Mouse (Mus musculus) frontal cortex, postnatal 36 days (tissue): ENCODE data around the gene Mettl2.
"Not testable (repeated sequence)": the region's sequence is repeated elsewhere in the genome, so short reads cannot be mapped to it uniquely, and the experiment has no call there.

Experiments used
- DNase-seq, 2 experiments: peaks; one replicate each; pipeline ENCODE4 v3.0.0; 2022; ENCODE audit warnings: low spot score in 2 of 2

The Mettl2 gene

DNA sequence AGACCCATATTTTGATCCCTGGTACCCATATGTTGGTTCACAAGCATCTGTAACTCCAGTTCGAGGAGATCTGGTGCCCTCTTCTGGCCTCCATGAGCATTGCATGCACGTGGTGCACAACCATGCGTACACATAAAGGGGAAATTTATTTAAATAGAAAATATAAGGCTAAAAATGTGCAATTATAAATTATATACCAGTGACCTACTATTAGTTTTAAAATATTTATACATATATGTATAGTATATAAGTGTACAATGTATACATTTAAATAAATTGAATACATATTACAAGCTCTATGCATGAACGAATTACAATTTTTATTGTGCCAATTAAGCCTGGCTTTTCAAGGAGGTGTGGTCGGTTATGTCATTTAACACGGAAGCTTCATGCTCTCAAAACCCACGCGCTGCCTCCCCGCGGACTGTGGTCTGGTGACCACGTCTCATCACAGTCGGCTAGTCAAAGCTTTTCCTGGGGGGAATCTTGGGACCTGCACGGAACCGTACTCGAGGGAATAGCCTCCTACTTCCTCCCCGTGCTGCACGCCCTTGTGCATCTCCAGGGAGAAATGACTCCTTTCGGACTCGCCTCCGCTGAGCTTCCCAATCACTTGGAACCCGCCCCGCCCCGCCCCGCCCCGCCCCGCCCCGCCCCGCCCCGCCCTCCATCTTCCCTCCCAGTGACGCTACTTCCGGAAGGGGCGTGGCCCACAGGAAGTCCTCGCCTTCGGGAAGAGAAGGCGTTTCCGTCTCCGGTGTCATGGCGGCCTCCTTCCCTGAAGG is at the start of gene Mettl2:
Mettl2 (plus strand) TSS at position 691 of the 785 bp plus-strand sequence.
- peak; percentile 72 to 81 for DNase-seq

DNA sequence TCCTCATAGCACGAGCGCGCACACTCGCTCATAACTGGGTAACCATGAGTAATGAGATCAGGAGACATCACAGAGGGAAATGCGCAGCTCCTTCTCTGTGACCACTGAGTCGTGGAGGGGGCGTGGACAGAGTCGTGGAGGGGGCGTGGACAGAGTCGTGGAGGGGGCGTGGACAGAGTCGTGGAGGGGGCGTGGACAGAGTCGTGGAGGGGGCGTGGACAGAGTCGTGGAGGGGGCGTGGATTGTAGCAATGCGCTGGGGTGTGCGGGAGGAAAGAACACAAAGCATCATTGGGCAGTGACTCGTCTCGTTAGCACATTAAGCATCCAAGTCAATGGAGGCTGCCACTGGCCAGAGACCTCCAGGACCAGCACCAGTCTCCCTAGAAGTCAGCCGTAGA is 13.8 kb upstream of the Mettl2 start:
- not testable (repeated sequence) for DNase-seq

GRCm38 (mm10) chr11:105117814-105118213 is 8.4 kb upstream of the Mettl2 start:
- DNase-seq: no peak

DNA sequence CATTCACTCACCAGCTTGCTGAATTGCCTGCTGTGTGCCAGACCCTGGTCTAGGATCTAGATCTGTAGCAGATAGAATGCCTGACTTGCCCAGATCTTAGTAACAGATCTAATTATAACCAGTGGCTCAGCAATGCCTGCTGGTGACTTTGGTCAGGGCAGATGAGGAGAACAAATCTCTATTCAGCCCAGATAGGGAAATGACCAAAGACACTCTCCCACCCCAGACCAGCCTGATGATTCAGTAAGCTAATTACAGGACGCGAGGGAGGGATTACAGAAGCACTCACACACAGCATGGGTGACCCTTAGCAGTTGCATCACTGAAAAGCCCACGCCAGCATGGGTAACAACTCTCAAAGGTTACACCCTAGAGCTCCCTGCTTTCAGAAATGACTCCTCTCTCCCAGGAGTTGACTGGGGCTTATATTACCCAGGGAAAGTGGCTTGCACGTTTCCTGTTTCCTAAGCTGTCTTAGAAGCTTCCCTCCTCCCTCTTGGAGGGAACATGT is 5.6 kb upstream of the Mettl2 start:
- no peak for DNase-seq

GRCm38 (mm10) chr11:105121792-105122191 is 4.4 kb upstream of the Mettl2 start:
- not testable (repeated sequence) for DNase-seq

DNA sequence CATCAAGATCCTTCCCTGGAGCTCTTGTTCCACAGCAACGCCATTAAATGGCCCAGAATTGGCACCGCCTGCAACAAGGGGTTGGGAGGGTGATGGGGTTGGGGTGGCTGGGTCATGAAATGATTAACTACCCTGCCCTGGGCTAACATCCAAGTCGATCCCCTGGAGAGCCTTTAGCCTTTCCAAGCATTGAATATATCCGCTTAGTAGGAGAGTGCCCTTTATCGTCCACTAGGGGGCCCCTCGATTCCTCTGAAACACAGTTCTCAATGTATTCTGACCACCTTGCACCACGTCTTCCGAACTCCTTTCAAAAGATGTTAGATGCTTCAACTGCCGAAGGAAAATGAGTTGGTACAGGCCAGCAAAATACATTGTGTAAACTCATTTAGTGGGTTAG is 2.2 kb upstream of the Mettl2 start:
- no peak for DNase-seq

GRCm38 (mm10) chr11:105126520-105127029 is 350 bp downstream of the Mettl2 start:
- DNase-seq: no peak

DNA sequence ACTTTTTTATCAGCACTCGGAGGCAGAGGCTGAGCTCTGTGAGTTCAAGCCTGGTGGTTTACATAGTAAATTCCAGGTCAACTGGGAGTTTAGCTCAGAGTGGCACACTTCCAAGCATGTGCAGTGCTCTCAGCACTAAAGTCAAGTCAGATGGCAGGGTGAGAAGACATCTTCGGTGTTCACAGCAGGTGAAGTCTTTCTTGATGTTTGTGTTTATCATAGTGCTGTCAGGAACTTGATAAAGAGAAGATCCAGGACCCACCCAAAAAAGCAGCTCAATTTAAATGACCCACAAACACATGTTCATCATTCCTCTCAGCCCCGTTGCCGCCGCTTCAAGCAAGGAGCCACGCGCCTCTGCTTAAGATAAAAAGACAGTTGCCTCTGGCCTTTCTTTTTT is 9.5 kb downstream of the Mettl2 start:
- no peak for DNase-seq

GRCm38 (mm10) chr11:105137255-105137654 is 11.0 kb downstream of the Mettl2 start:
- not testable (repeated sequence) for DNase-seq

GRCm38 (mm10) chr11:105140512-105140911 is 14.3 kb downstream of the Mettl2 start:
- not testable (repeated sequence) for DNase-seq

GRCm38 (mm10) chr11:105141115-105141514 is 14.9 kb downstream of the Mettl2 start:
- no peak for DNase-seq

GRCm38 (mm10) chr11:105143564-105143963 is 17.3 kb downstream of the Mettl2 start:
- DNase-seq: no peak

- no peak for DNase-seq
Observed at GRCm38 (mm10) chr11:105144084-105144483, 17.9 kb downstream of the Mettl2 start.

DNA sequence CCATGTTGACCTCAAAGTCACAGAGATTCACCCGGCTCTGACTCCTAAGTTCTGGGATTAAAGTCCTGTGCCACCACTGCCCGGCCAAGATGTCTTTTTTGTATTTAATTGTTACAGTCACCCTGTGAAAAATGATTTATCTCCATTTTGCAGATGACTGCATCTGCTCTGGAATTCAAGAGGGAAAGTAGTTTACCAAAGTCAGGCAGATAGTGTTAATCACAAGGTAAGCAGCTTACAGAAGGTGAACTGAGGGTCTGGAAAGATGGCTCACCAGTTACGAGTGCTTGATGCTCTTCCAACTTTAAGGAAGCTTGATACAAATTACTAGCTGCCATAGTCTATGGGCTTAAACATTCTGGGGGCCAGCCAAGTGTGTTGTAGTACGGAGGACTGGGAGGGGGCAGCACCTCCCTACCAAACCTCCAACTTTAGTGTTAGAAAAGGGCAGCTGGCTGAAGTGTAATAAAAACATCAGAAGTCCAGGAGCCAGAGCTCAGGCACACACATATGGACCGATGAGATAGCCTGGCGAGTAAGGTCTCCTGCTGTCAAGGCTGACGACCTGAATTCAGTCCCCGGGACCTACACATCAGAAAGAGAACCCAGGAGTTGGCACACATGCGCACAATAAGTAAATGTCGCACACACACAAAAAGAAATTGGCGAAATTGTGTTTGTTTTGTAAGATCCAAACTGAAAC is 18.4 kb downstream of the Mettl2 start:
- DNase-seq: no peak

DNA sequence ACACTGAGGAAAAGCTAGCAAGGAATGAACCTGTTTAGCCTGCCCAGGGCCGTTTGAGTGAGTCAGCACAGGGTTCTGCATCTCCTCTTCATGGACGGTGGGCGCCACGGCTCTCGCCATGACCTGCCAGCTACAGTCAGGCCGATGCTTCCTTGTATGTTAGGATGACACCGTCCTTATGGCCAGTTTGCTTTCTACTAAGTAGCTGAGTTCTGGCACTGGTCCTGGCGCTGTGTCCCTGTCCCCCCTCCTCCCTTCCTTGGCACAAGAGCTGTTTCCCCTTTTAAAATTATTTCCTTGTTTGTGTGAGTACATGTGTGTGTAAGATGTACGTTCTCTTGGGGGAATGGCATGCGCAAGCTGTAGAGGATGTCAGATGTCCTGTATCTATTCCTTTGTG is 19.0 kb downstream of the Mettl2 start:
- DNase-seq: no peak

- DNase-seq: no peak
Observed at GRCm38 (mm10) chr11:105146593-105146992, 20.4 kb downstream of the Mettl2 start, which contains the start of gene Gm10842. Gene Gm10842 (plus strand): TSS chr11:105146893.

DNA sequence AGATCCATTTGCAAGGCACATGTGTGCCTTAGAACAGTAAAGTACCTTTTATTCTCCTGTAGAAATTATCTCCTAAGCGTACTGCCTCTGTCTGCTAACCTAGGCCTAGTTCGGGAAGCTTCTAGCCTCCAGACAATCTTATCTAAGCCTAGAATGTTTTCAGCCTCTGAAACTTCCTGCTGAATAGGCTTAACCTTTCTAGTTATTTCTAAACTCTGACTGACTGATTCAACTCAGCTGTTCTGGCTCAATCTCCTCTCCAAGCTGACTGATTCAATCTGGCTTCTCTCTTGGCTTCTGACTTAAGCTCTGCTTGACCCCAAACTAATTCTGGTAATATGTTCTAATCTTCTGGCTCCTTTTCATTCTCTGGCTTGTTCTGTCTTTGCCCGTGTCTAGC is 23.1 kb downstream of the Mettl2 start:
- no peak for DNase-seq

DNA sequence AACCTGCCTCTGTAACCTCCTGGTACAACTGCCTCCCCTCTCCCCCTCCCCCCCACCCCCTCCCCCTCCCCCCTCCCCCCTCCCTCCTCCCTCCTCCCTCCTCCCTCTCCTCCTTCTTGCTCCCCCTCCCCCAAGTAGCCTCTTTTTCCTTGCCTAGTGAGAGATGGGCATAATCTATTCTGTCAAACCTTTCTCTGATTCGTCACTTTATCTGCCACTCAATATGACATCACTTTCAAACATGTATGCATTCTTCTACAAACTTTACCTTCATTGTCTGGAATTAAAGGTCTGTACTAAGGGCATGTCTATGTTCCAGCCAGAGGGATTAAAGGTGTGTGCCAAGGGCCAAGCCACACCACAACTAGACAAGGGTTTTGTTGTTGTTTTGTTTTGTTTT is 23.5 kb downstream of the Mettl2 start:
- no peak for DNase-seq

- no peak for DNase-seq
Observed at GRCm38 (mm10) chr11:105150691-105151090, 24.5 kb downstream of the Mettl2 start.

- no peak for DNase-seq
Observed at GRCm38 (mm10) chr11:105151226-105152016, 25.2 kb downstream of the Mettl2 start.

DNA sequence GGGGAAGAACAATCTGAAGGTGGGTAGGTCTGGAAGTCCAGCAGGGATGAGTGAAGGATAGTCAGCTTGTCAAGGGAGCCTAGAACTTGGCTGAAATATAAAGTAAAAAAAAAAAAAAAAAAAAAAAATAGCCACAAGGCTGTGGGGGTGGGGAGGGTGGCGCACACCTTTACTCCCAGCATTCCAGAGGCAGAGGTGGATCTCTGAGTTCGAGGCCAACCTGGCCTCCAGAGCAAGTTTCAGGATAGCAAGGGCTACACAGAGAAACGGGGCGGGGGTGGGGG is 25.7 kb downstream of the Mettl2 start:
- no peak for DNase-seq

GRCm38 (mm10) chr11:105152357-105152899 is 26.2 kb downstream of the Mettl2 start:
- no peak for DNase-seq
